Mouse (Mus musculus) erythroblast, adult 5-6 weeks (primary cell): ENCODE measurements around the gene Ssx2ip. TPM values are rescaled to one million over a fixed set of nuclear protein-coding genes. Genes with fewer than 3 reads are reported as not detected.
A peak's percentile ranks its signal among the peaks of the same experiment; 100 is the strongest.

ENCODE experiments used
- ATAC-seq: replicated peaks from 2 replicates; pipeline ENCODE4 v1.8.0; 2016; ENCODE audit warnings: moderate number of reproducible peaks, mild to moderate bottlenecking, moderate TSS enrichment, inconsistent platforms; ENCODE audit not compliant: poor library complexity, low FRiP score, severe bottlenecking
- total RNA-seq, 2 experiments: library from RNA; stranded (forward) in 1 of 2; stranded (reverse) in 1 of 2; fragments of 150-400 nt in 1 of 2; fragments of 200-764, 138-1000 nt in 1 of 2; gene quantifications; 2 replicates each; pipeline versions ENCODE4 v1.2.3 to v1.2.4; 2015 to 2017; ENCODE audit warnings: low replicate concordance in 2 of 2

Ssx2ip gene
- total RNA-seq, 2 experiments from 2014 or later: 15.0 to 25.0 TPM

GRCm38 (mm10) chr3:146474428-146474827 is 70.0 kb downstream of the Ssx2ip start:
- ATAC-seq: no peak

- ATAC-seq: no peak
These were observed 77.6 kb downstream of the Ssx2ip start for GRCm38 (mm10) chr3:146482044-146482443.

DNA sequence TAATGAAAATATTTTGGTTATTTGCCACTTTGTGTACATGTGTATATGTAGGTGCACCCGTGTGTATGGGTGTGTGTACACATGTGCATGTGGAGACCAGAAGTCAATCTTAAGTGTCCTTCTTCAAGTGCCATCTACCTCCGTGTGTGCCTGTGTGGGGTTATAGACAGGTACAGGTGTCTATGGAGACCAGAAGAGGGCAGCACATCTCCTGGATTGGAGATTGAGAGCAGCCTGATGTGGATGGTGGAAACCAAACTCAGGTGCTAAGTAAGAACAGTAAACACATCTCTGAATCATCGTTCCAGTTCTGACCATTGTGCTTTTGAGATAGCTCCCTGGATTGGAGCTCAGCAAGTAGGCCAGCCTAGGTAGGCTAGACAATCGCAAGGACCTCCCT is 82.0 kb downstream of the Ssx2ip start:
- peak; percentile 60; the same call in 1 of the 2 replicates for ATAC-seq

Other genes with a start within 250 kb of the Ssx2ip start
- not detected in 2 replicates for gene Lpar3, start 183.7 kb upstream of the Ssx2ip start, total RNA-seq (2015; ENCODE audit: low replicate concordance)
- gene Lpar3, start 183.7 kb upstream of the Ssx2ip start, total RNA-seq (2017; ENCODE audit: low replicate concordance): not detected in 2 replicates
- gene Ctbs, start 45.2 kb downstream of the Ssx2ip start, total RNA-seq (2015; ENCODE audit: low replicate concordance): 6.5 and 9.6 TPM in 2 replicates
- gene Ctbs, start 45.2 kb downstream of the Ssx2ip start, total RNA-seq (2017; ENCODE audit: low replicate concordance): 2.9 and 4.6 TPM in 2 replicates
- 1.3 and 14.4 TPM in 2 replicates for gene Spata1, start 95.1 kb downstream of the Ssx2ip start, total RNA-seq (2015; ENCODE audit: low replicate concordance)
- gene Spata1, start 95.1 kb downstream of the Ssx2ip start, total RNA-seq (2017; ENCODE audit: low replicate concordance): 0.26 and 2.2 TPM in 2 replicates
- 98.0 and 101 TPM in 2 replicates for gene Gng5, start 95.2 kb downstream of the Ssx2ip start, total RNA-seq (2015; ENCODE audit: low replicate concordance)
- gene Gng5, start 95.2 kb downstream of the Ssx2ip start, total RNA-seq (2017; ENCODE audit: low replicate concordance): 56.7 and 69.8 TPM in 2 replicates
- 18.4 and 34.9 TPM in 2 replicates for gene Rpf1, start 116.8 kb downstream of the Ssx2ip start, total RNA-seq (2015; ENCODE audit: low replicate concordance)
- gene Rpf1, start 116.8 kb downstream of the Ssx2ip start, total RNA-seq (2017; ENCODE audit: low replicate concordance): 46.6 and 47.1 TPM in 2 replicates
- not detected in 2 replicates for gene Uox, start 165.8 kb downstream of the Ssx2ip start, total RNA-seq (2015; ENCODE audit: low replicate concordance)
- gene Uox, start 165.8 kb downstream of the Ssx2ip start, total RNA-seq (2017; ENCODE audit: low replicate concordance): 0.14 TPM in 1 of 2 replicates, not detected in the other
- not detected in 2 replicates for gene Dnase2b, start 211.0 kb downstream of the Ssx2ip start, total RNA-seq (2015; ENCODE audit: low replicate concordance)
- not detected in 2 replicates for gene Dnase2b, start 211.0 kb downstream of the Ssx2ip start, total RNA-seq (2017; ENCODE audit: low replicate concordance)
- not detected in 2 replicates for gene 4930503B20Rik, start 246.7 kb downstream of the Ssx2ip start, total RNA-seq (2015; ENCODE audit: low replicate concordance)
- gene 4930503B20Rik, start 246.7 kb downstream of the Ssx2ip start, total RNA-seq (2017; ENCODE audit: low replicate concordance): not detected in 2 replicates